Mouse (Mus musculus) urinary bladder, postnatal 4 days (tissue): Measurements from ENCODE around the gene Iah1.

Experiments
- DNase-seq, 2 experiments: peaks; one replicate each; pipeline ENCODE4 v3.0.0; 2021 to 2022; ENCODE audit warnings: low spot score in 2 of 2

Iah1 gene

DNA sequence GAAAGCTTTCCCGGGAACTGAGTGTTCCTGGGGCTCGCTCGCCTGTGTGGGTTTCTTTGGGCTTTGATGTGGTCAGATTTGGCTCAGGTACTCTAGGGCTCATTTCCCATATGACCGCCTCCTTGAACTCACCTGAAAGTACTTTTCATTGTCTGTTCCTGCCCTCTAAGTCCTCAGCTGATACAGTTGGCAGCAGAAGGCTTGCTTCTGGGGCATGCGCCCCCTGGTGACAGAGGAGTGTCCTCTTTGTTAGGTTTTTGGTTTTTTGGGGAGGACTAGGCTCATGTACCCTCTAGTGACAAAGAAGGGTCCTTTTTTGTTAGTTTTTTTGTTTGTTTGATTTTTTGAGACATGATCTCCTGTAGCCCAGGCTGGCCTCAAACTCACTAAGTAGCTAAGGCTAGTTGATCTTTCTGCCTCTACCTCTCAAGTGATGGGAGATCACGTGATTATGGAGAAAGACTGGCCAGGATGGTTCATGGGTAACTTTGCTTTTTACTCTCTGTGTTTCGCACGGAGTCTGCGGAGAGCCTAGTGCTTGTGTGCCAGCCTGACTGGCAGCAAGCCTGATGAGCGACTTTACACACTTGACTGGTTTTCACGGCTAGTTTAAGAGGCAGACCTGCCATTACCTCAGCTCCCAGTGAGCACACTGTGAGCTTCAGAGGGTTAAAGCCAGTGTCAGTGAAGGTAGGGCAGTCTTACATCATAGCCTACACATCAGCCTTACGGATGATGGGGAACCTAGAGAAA, 2.1 kb downstream of the Iah1 start:
- peak in 1 of 2 experiments; percentile 70 for DNase-seq

GRCm38 (mm10) chr12:21320317-21320716, 4.1 kb downstream of the Iah1 start:
- no peak for DNase-seq

GRCm38 (mm10) chr12:21321170-21321569, 5.0 kb downstream of the Iah1 start:
- no peak for DNase-seq

GRCm38 (mm10) chr12:21322296-21322695, 6.1 kb downstream of the Iah1 start:
- DNase-seq: no peak

GRCm38 (mm10) chr12:21322856-21323255, 6.7 kb downstream of the Iah1 start:
- DNase-seq: no peak

- no peak for DNase-seq
These were observed 7.9 kb downstream of the Iah1 start for GRCm38 (mm10) chr12:21324101-21324500.

DNA sequence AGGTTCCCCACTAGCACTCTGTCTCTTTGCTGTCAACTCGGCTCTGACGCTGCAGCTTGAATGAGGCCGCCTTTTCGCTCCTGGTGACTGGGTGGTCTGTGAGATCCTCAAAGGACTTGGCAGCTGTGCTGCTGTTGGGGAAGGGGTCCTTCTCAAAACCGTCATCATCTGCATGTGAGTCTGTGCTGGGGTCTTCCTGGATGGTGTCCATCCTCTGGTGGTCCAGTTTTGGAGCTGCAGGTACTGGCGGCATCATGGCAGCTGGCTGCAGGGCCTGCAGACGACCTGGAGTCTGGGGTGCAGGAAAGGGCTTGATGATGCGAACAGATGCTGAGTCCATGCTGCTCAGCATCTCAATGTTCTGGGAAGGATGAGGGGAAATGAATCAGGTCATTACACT, 9.1 kb downstream of the Iah1 start:
- no peak for DNase-seq

- no peak for DNase-seq
These were observed 10.1 kb downstream of the Iah1 start for GRCm38 (mm10) chr12:21326325-21326724.

- no peak for DNase-seq
These were observed 13.6 kb downstream of the Iah1 start for GRCm38 (mm10) chr12:21329661-21330400.

DNA sequence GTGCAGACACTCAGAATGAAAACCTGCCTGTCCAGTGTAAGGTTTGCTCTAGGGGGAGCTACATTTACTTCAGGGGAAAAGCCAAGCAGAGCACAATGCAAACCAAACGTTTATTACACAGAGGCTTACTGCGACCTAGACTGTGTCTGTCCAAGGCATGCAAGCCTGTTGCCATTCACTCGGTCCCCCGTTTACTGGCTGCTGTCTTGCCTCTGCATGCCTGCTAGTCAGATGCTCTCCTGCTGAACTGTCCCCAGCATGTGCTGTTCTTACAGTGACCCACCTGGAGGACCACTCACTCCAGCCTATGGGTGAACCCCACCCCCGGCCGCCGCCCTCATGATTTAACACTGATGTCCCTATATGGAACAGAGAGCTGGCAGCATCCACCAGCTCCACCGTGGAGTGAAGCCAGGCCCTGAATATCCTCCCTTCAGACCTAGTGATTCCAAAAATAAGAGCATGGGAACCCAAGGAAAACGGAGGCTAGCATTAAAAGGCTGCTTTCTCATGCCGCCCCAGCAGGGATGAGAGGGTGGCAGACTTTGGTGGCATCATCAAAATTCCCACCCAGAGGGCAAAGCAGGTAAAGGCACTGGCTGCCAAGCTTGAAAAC, 14.9 kb downstream of the Iah1 start:
- DNase-seq: no peak

GRCm38 (mm10) chr12:21331711-21332110, 15.5 kb downstream of the Iah1 start:
- no peak for DNase-seq

GRCm38 (mm10) chr12:21333021-21333420, 16.8 kb downstream of the Iah1 start:
- no peak for DNase-seq

DNA sequence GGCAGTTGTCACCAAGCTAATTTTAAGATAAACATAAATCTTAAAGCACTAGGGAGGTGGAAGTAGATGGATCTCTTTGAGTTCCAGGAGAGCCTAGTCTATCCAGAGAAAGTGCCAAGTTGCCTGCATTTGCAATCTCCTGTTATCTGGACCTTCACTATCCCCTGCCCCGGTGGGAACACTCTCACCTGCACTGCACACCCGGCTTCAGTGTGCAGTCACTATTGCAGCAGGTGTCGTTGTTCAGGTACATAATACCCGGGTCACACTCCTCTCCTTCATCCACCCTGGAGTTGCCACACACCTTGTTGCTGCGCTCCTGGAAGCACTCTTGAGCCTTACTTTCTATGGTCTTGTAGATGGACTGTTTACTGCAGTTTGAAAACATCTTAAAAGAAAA, 17.6 kb downstream of the Iah1 start:
- no peak for DNase-seq

GRCm38 (mm10) chr12:21335869-21336268, 19.7 kb downstream of the Iah1 start:
- no peak for DNase-seq

DNA sequence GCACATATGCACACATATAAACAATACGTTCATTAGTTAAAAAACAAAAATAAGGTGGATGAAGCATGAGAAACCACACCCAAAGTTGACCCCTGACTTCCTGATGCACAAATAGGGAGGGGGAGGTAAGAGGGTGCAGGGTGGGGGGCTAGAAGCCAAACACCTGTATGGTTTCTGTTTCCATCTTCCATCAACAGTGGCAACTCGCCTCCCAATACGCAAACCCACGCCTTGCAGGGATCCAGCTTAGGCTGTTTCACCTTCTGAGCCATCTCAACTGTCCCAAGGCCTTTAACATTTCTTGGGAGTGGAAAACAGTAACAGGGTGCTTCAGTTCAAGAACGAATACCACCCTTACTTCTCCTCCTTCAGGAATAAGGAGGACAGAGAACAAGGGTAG, 21.0 kb downstream of the Iah1 start:
- DNase-seq: no peak

DNA sequence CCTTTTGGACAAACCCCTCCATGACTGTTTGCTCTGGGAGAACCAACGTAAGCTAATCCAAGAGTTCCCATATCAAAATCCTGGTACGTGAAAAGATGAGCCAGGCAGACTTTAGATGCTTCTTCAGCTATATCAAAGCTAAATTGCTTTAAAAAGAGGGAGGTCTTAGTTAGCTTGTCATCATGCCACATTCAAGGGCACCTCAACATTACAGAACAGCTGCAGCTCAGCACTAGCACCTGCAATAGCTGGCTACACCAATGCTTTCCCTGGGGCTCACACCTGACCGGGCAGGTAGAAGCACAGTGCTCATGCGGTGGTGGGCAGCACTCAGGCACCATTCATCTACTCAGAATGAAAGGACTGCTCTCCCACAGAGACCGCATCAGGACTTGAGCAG, 24.5 kb downstream of the Iah1 start:
- no peak for DNase-seq

GRCm38 (mm10) chr12:21346972-21347371, 30.8 kb downstream of the Iah1 start:
- no peak for DNase-seq

DNA sequence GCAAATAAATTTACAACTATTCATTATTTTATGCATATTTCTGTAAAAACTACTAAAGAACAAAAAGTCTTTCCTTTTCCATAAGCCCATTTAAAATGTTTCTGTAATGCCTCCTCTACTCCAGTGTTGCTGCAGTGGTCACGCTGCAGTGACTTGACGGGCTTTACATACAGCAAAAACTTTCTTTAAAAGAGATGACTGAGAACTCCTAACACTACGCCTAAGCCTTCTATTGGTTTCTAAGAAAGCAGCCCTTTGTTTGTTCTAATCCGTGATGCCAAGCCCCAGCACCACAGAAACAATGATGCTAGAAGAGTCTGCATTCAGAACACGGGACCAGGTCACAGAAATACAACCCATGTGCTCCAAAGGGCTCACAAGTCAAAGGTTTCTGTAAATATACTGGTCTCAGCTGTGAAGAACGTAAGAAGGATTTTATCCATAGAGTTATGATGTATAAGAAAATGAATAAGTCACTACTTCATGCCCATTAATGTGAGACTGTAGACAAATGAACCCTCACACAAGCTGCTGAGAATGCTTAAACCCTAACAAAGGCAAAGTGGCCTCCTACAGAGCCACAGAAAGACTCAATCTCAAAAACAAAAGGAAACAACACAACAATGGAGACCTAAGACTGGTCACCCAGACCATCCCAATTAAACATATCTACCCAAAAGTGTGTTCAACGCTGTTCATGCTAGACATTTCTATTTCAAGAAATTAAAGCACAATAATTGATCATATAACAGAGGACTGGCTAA, 34.1 kb downstream of the Iah1 start:
- no peak for DNase-seq

DNA sequence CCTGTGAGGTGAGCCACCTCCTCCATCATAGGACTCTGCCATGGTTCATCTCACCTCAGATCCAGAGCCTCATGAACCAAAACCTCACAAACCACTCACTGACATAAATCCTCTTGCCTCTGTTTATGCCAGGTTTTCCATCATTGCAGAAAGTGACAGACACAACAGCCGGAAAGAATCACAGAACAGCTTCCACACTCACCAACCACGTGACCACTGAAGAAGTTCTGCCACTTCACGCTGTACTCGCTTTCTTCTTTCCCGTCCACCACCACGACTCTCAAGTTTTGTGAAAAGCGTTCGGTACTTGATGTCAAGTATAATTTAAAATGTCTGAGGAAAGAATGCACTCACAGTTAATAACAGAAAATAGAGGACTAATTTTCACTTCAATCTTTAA, 37.5 kb downstream of the Iah1 start:
- DNase-seq: no peak

DNA sequence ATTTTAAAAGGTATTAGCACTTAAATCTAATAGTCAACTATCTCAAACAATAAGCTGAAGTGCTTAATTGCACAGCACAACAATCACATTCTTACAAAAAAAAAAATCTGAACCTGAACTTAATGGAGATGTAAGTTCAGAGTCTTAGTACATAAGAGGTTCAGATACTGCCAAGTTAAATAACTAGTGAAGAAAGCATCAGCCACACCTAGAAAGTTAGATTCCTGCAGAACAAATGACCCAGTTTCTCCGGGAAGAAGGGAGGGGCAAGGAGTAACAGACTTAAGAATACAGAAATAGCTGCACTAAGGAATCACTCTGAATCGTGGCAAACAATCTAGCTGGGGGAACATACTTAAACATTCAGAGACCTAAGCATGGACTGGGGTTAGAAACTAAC, 46.5 kb downstream of the Iah1 start:
- no peak for DNase-seq

- DNase-seq: no peak
These were observed 47.0 kb downstream of the Iah1 start for GRCm38 (mm10) chr12:21363195-21363594.
